Mouse (Mus musculus) large intestine, adult 2 months (tissue): ENCODE data around the gene Abhd12. TPM values are rescaled to one million over a fixed set of nuclear protein-coding genes. Genes with fewer than 3 reads are reported as not detected.
A peak's percentile ranks its signal among the peaks of the same experiment; 100 is the strongest.
"Not testable (repeated sequence)": the region's sequence is repeated elsewhere in the genome, so short reads cannot be mapped to it uniquely, and the experiment has no call there.

Source experiments
- DNase-seq: peaks from one replicate; pipeline ENCODE4 v3.0.0-alpha.2; 2012; ENCODE audit warnings: low read depth, low spot score
- WGBS: fragments of 180-500 bp; shearing (Covaris S2); methylation state at CpG from one replicate; pipeline ENCODE4 v1.1.7; 2018; 5-methylcytosine and 5-hydroxymethylcytosine counted together
- polyA plus RNA-seq: library from polyadenylated mRNA; depleted of rRNA; stranded (reverse); fragments of >200 nt; gene quantifications from 2 replicates; pipeline ENCODE4 v1.2.3, GENCODE M21; 2012; rRNA removed

The Abhd12 gene
- 83.1 and 106 TPM in 2 replicates for polyA plus RNA-seq

DNA sequence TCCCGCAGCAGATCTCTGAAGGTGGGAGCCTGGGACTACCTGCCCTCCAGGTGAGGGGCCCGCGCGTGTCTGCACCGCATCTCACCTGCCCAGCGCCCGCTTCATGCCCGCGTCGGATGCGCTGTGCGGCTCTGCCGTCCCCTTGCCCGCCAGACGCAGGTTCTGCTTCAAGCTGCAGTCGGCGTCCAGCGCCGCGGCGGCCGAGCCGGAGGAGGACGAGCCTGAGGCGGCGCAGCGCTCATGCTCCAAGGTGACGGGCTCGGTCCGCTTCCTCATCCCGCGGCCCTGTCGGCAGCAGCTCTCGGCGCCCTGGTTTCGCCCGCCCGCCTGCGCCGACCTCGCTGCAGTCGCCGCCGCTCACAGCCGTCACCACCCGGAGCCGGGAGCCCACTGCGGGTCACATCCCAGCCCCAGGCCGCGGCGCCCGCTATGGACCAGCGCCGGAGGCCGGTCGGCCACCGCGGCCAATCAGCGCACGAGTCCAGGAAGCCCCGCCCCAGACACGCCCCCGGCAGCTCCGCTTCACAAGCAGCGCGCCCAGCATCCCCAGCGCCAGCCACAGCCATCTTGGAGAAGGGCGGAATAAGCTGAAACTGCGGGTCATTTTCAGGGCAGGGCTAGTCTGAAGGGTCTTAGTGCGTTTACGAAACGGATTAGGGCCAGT is at the start of gene Abhd12:
Abhd12 (minus strand) TSS at position 470 of the 664 bp plus-strand sequence.
- WGBS = under 1% methylated on average over 72 of the region's 72 CpGs

GRCm38 (mm10) chr2:150951201-150951600 is 46.7 kb upstream of the Abhd12 start:
- DNase-seq = no peak
- WGBS = 85% methylated on average over 2 of the region's 2 CpGs

More for the DNA sequence above, at the start of gene Abhd12:
- peak; percentile 75 for DNase-seq

DNA sequence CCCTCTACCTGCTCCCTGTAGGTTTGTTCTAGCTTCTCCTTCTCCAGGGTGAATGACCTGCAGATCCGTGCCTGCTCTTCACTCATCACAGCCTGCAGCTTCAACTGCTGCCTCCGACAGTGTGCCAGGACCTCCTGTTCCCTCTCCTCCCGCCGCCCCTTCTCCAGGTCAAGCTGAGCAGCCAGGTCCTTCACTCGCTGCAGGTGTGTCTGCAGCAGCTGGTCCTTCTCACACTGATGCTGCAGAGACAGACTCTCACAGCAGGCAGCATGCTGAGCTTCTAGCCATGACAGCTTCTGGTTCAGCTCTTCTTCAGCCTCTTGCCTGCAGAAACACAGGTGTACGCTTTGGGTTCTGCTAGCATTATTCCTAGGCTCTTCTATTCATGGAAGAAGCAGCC is 45.5 kb upstream of the Abhd12 start:
- no peak for DNase-seq
- 87% methylated on average over 6 of the region's 6 CpGs for WGBS

GRCm38 (mm10) chr2:150949652-150950051 is 45.1 kb upstream of the Abhd12 start:
- DNase-seq = no peak
- 82% methylated on average over 3 of the region's 3 CpGs for WGBS

DNA sequence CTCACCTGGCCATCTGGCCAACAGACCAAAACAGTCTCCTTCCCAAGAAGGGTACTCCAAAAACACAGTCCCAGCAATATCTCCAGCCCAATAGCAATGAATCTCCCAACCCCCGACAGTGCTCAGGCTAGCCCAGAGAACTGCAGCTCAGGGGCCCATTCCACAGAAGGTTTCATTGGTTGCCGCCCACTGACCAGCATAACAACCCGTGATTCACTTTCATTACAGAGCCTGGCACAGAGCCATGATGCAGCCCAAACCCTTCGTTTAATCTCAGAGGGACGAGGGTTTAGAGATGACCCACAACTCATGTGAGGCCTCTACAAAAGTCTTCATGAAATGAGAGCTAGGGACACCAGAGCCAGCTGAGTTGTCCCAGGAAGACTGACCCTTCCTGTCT is 44.2 kb upstream of the Abhd12 start:
- WGBS = 58% methylated on average over 5 of the region's 5 CpGs
- no peak for DNase-seq

GRCm38 (mm10) chr2:150947880-150948611 is 43.5 kb upstream of the Abhd12 start:
- DNase-seq = not testable (repeated sequence)
- 73% methylated on average over 12 of the region's 12 CpGs for WGBS

DNA sequence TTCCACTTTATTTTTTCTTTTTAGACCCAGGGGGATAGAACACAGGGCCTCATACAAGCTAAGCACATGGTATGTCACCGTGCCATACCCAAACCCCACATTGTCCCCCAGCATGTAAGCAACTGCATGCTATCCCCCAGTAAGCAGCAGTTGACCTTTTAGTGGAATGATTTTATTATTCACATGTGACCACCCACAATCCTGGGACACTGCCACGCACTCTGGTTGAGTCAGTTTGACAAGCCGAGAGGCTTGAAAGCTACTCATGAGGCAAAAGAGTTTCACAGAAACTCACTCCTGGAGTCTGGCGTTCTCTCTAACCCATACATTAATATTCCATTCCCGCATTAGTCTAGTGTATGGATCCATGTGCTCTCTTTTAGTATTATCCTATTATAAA is 42.8 kb upstream of the Abhd12 start:
- WGBS = 90% methylated on average over 5 of the region's 5 CpGs
- not testable (repeated sequence) for DNase-seq

- 94% methylated on average over 5 of the region's 5 CpGs for WGBS
- no peak for DNase-seq
Observed at GRCm38 (mm10) chr2:150944017-150944416, 39.5 kb upstream of the Abhd12 start.

DNA sequence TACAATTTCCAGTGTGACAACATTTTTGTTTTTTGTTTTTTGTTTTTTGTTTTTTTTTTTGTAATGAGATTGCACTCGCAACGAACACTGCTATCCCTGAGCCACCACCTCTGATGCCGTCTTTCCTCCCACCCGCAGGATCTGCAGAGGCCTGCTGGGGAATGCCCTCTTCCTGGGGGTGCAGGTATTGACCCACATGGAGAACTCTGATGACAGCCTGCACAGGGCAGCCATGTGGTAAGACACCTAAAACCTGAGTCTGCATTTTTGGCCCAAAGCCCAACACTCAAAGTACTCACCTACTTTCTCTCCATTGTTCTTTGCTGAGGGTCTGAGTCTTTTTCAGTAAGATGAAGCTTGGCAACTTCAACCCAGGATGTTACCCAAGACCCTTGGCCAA is 30.1 kb upstream of the Abhd12 start:
- no peak for DNase-seq
- WGBS = 94% methylated on average over 4 of the region's 4 CpGs

GRCm38 (mm10) chr2:150933482-150933881 is 28.9 kb upstream of the Abhd12 start:
- 91% methylated on average over 19 of the region's 19 CpGs for WGBS
- no peak for DNase-seq

DNA sequence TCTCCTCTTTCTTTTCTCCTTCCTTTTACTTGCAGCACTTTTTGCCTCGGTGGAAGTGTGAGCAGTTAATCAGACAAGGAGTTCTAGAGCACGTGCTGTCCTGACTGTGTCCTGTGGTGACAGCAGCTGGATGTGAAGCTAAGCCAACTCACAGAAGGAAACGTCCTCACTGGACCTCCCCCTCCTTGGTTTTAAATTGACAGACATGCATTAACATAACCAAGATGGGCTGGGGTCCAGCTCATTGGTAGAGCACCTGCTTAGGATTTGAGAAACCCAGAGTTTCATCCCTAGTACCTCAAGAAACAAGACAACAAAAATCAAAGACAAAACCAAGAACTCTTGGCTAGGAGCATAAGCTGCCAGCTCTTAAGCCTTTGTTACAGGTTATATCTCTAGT is 26.3 kb upstream of the Abhd12 start:
- no peak for DNase-seq
- 67% methylated on average over 3 of the region's 3 CpGs for WGBS

DNA sequence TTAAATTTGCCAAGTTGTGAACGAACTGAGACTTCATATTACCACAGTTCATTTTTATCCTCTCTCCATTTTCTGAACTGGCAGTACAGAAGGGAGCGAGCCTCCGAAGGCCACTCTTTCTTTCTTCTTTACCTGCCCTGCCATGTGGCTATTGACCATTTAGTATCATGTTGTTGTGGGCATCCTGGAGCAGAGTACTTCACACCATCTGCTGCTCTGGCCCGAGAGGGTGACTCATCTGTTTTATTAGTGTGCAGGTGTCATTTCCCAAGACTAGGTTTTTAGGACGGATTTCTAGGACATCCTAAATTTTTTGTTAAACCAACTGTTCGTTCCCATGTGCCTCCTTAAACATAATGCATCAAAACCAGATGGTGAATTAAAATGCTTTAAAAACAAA is 24.6 kb upstream of the Abhd12 start:
- DNase-seq = no peak
- 65% methylated on average over 6 of the region's 6 CpGs for WGBS

DNA sequence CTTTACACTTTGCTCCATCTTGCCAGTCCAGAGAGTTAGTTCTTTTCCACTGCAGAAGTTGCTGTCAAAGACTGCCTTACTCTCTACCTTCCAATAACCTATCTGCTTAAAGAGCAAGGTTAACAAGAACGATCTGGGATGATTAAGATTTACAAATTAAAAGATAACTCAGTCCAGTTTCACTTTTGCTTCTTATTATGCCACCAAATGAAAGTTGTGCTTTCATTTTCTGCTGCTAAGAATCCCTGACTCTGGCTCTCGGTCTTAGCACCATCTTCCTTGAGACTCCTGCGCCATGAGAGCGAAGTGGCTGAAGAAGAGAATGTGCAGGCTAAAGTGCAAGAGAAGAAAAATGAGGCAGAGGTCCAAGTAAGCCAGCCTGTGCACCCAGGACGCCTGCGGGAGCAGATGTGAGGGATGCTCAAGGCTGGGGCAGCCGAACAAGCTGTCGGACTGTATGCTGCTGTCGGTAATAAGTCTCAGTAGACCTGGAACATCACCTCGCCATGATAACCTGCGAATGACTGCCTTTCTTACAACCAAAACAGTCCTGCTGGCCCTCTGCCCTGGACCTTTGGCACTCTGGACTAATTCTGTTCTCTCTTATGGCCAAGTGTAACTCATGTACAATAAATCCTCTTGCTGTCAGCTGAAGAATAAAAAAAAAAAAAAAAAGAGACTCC is 22.6 kb upstream of the Abhd12 start:
- DNase-seq = no peak
- 86% methylated on average over 11 of the region's 11 CpGs for WGBS

DNA sequence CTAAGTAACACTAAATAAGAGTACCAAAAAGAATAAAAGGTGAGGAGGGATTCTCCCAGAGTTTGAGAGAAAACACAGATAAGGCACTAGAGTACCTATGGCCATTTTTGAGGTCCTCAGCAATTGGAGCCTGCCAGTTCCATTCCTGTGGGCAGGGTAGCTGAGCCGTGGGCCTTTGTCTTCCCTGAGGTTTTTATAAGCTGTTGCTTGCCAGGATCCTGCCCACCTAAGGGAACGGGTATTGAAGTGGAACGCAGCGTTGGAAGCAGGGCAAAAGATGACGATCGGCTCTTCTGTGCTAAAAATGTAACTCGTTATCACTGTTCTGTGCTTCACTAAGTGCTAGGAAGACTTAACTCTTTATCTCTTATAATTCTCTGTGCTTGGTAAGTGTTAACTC is 19.0 kb upstream of the Abhd12 start:
- WGBS = 87% methylated on average over 7 of the region's 7 CpGs
- no peak for DNase-seq

DNA sequence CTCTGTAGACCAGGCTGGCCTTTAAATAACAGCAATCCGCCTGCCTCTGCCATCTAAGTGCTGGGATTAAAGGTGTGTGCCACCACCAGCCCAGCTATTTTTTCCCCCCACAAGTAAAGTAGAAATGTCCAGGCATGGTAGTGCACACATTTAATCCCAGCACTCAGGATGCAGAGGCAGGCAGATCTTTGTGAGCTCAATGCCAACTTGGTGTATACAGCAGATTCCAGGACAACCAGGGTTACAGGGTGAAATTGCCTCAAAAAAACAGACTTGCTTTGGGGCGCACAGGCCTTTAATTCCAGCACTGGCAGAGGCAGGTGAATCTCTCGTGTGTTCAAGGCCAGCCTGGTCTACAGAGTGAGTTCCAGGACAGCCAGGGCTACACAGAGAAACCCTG is 18.5 kb upstream of the Abhd12 start:
- 92% methylated on average over 3 of the region's 3 CpGs for WGBS
- DNase-seq = no peak

GRCm38 (mm10) chr2:150922165-150922564 is 17.6 kb upstream of the Abhd12 start:
- DNase-seq = no peak
- 93% methylated on average over 4 of the region's 4 CpGs for WGBS

- 63% methylated on average over 6 of the region's 6 CpGs for WGBS
- no peak for DNase-seq
Observed at GRCm38 (mm10) chr2:150921697-150922096, 17.2 kb upstream of the Abhd12 start.

DNA sequence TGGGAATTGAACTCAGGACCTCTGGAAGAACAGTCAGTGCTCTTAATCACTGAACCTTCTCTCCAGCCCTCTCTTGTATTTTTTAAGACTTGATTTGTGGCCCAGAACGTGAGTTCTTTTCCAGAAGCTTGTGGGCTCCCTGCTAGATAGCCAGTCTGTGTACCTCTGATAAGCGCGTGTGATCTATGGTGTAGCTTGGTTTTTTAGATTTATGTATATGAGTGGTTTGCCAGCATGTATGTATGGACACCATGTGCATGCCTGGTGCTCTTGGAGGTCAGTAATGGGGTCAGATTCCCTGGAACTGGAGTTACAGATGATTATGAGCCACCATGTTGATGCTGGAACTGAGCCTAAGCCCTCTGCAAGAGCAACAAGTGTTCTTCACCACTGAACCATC is 16.0 kb upstream of the Abhd12 start:
- 94% methylated on average over 3 of the region's 3 CpGs for WGBS

DNA sequence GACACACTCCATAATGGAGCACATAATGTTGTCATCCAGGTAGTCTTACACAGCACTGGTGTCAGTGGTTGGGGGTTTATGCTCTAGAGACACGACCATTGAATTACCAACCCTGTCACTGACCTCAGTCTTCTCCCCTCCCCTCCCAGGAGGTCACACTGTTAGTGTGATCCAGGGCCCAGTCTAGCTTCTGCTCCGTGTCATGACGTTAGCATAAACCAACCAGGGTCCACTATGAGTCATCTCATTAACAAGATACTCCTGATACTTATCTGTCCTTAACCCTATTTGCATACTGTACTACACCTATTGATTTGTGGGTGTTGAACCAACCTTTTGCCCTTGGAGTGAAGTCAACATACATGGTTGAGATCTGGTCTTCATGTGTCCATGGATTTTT is 14.2 kb upstream of the Abhd12 start:
- no peak for DNase-seq
- 88% methylated on average over 3 of the region's 3 CpGs for WGBS

More for the DNA sequence above, 16.0 kb upstream of the Abhd12 start:
- no peak for DNase-seq

DNA sequence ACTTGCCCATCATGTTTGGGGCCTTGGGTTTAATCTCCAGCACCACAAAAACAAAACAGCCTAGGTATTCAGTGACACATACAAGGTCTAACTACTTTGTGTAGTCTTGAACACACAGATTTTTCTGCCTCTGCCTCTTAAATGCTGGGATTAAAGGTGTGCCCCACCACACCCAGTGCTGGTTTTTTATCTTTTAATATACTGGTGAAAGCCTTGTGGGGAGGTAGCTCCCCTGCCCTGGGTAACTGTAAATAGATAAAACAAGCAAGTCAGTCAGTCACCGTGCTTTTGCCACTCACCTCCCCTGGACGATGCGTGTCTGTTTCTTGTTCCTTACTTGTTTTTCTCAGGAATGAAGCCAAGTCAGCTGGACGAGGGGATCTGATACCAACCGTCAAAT is 11.2 kb upstream of the Abhd12 start:
- WGBS = 83% methylated on average over 5 of the region's 5 CpGs

More for the DNA sequence above, 11.2 kb upstream of the Abhd12 start:
- DNase-seq = no peak
